Mouse (Mus musculus): ENCODE measurements around the gene Grik5.

DNA sequence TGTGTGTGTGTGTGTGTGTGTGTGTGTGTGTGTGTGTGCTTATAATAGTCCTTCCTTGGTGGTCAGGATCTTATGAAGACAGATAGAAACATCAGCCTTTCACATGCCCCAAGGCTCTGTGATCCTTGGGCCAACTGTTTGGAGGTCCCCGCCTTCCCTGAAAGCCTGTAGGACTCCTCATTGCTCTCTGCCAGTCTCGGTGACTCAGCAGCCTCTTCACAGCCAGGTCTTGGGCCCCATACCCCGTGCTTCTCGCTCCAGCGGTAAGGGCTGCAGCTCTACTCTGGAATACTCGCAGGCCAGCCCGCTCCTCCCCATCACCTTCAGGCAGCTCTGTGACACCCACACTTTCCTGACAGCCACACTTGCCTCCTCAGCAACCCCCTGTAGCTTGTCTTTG lies 45.7 kb downstream of the Grik5 start:
- TF ChIP-seq POLR2A (IDR thresholded peaks at IDR 0.05; ENCODE audit: low read depth, low read length), result no peak
- TF ChIP-seq CTCF (IDR thresholded peaks at IDR 0.05; ENCODE audit: extremely low read depth, insufficient read length, insufficient replicate concordance, low read depth, low read length), result no peak

Measured in small intestine, adult 2 months (tissue).